In genomic region chr11:70040184-70040583, GRCm38 (mm10) we compare ENCODE assay signal across 27 mouse cellular contexts. TPM values are rescaled to one million over a fixed set of nuclear protein-coding genes. Genes with fewer than 3 reads are reported as not detected.
DNase-seq lines count a peak whose midpoint lies in the region; ATAC-seq and TF ChIP-seq lines count a peak whose summit lies in the region.
"Had no signal": no experiment of that assay in that cellular context is flagged by ENCODE, and none has a peak within 500 bp of the region (broad histone marks: within the 10 kb centered on the region; RNA-seq: fewer than 3 reads in every experiment).

No protein-coding gene starts in this region.

- no peak for TF ChIP-seq POLR2A in cerebellum, adult 2 months (IDR thresholded peaks at IDR 0.05; ENCODE audit: borderline replicate concordance, insufficient read depth, low read length)

- DNase-seq in cerebellum, adult 2 months = peak in 1 of 2 experiments; percentile 46
- DNase-seq in cerebellum, postnatal 4 days (ENCODE audit: low spot score in 2 of 2) = no peak
- DNase-seq in frontal cortex, postnatal 36 days (ENCODE audit: low spot score in 2 of 2) = no peak
- DNase-seq in midbrain, embryonic 11.5 days (ENCODE audit: low spot score, missing footprints) = peak; percentile 31
- DNase-seq: adrenal gland, postnatal 10 days; adrenal gland, postnatal 36 days; B cell, adult 2 months; cerebellum, adult 11 months; gastrocnemius, postnatal 25 days; heart, adult 18-20 months; heart, postnatal 10 days; heart, postnatal 36 days; kidney, adult 11 months had no signal

- H3K27me3 ChIP-seq in cerebellum, adult 2 months (ENCODE audit: control insufficient read depth, insufficient read depth, low read length) = no peaks in the 10 kb centered on the region
- no peaks in the 10 kb centered on the region for H3K27me3 ChIP-seq in midbrain, embryonic 11.5 days (ENCODE audit: control insufficient read depth, insufficient read depth, low read length)
- no peaks in the 10 kb centered on the region for H3K27me3 ChIP-seq in midbrain, embryonic 16.5 days (ENCODE audit: control insufficient read depth, insufficient read depth, low read depth, low read length)
- H3K27me3 ChIP-seq: CH12.LX; forebrain, embryonic 13.5 days; heart, embryonic 12.5 days; heart, embryonic 15.5 days; hindbrain, embryonic 13.5 days; intestine, embryonic 15.5 days; Patski had no signal

- no peak overlapping the region for H3K9ac ChIP-seq in midbrain, embryonic 11.5 days (ENCODE audit: low read length)
- no peak overlapping the region for H3K9ac ChIP-seq in midbrain, embryonic 16.5 days (ENCODE audit: low read depth, low read length)
- H3K9ac ChIP-seq: forebrain, embryonic 13.5 days; heart, embryonic 12.5 days; heart, embryonic 15.5 days; hindbrain, embryonic 13.5 days; intestine, embryonic 15.5 days had no signal

- no peak for TF ChIP-seq CTCF in cerebellum, adult 2 months (IDR thresholded peaks at IDR 0.05; ENCODE audit: borderline replicate concordance, insufficient read depth, low read depth, low read length)

- ATAC-seq in frontal cortex, adult (ENCODE audit: low TSS enrichment) = peak; percentile 71; the same call in 1 of the 2 replicates
- no peak for ATAC-seq in midbrain, embryonic 11.5 days (ENCODE audit: low FRiP score)
- no peak for ATAC-seq in midbrain, embryonic 16.5 days
- ATAC-seq: forebrain, embryonic 13.5 days; forebrain, embryonic 16.5 days; hindbrain, embryonic 16.5 days; intestine, embryonic 15.5 days; Patski had no signal

- H3K9me3 ChIP-seq in midbrain, embryonic 11.5 days (ENCODE audit: control insufficient read depth, low read length) = no peaks in the 10 kb centered on the region
- H3K9me3 ChIP-seq in midbrain, embryonic 16.5 days (replicated peaks; ENCODE audit: control insufficient read depth, low read length, poor library complexity, severe bottlenecking) = no peaks in the 10 kb centered on the region
- H3K9me3 ChIP-seq: forebrain, embryonic 10.5 days; forebrain, embryonic 13.5 days; G1E; heart, embryonic 12.5 days; heart, embryonic 15.5 days; hindbrain, embryonic 10.5 days; hindbrain, embryonic 13.5 days; intestine, embryonic 15.5 days had no signal

- peaks cover 11% of the 10 kb centered on the region for H3K36me3 ChIP-seq in midbrain, embryonic 11.5 days (ENCODE audit: control insufficient read depth, insufficient read depth, low read length)
- H3K36me3 ChIP-seq in midbrain, embryonic 16.5 days (ENCODE audit: control insufficient read depth, insufficient read depth, low read length) = peaks cover 48% of the 10 kb centered on the region
- H3K36me3 ChIP-seq: G1E; heart, embryonic 15.5 days; intestine, embryonic 15.5 days had no signal

- H3K27ac ChIP-seq in cerebellum, adult 2 months (ENCODE audit: insufficient read depth, low read length) = peak overlapping the region; percentile 63
- no peak overlapping the region for H3K27ac ChIP-seq in midbrain, embryonic 11.5 days (ENCODE audit: low read depth, low read length)
- H3K27ac ChIP-seq in midbrain, embryonic 16.5 days (ENCODE audit: low read length) = no peak overlapping the region
- H3K27ac ChIP-seq: forebrain, embryonic 10.5 days; forebrain, embryonic 13.5 days; heart, embryonic 15.5 days; hindbrain, embryonic 10.5 days; hindbrain, embryonic 13.5 days; intestine, embryonic 15.5 days had no signal

- H3K4me2 ChIP-seq in midbrain, embryonic 11.5 days = no peak overlapping the region
- no peak overlapping the region for H3K4me2 ChIP-seq in midbrain, embryonic 16.5 days (ENCODE audit: low read length)
- H3K4me2 ChIP-seq: forebrain, embryonic 13.5 days; heart, embryonic 12.5 days; heart, embryonic 15.5 days; hindbrain, embryonic 13.5 days; intestine, embryonic 15.5 days had no signal

- 37% methylated on average over 7 of the region's 7 CpGs for WGBS in cerebellum, adult 2 months
- 93% methylated on average over 7 of the region's 7 CpGs for WGBS in midbrain, embryonic 11.5 days
- 97% methylated on average over 7 of the region's 7 CpGs for WGBS in midbrain, embryonic 16.5 days

- no peak overlapping the region for H3K4me3 ChIP-seq in cerebellum, adult 2 months (replicated peaks; ENCODE audit: insufficient read depth, low read depth, low read length)
- no peak overlapping the region for H3K4me3 ChIP-seq in midbrain, embryonic 11.5 days (ENCODE audit: low read depth, low read length)
- H3K4me3 ChIP-seq in midbrain, embryonic 16.5 days (ENCODE audit: low read depth, low read length) = no peak overlapping the region
- H3K4me3 ChIP-seq: forebrain, embryonic 10.5 days; forebrain, embryonic 13.5 days; heart, embryonic 12.5 days; heart, embryonic 15.5 days; hindbrain, embryonic 10.5 days; hindbrain, embryonic 13.5 days; intestine, embryonic 15.5 days had no signal

- H3K4me1 ChIP-seq in cerebellum, adult 2 months (ENCODE audit: control insufficient read depth, insufficient read depth, low read length) = peaks cover 21% of the 10 kb centered on the region
- no peaks in the 10 kb centered on the region; the same call in 1 of the 2 replicates for H3K4me1 ChIP-seq in midbrain, embryonic 11.5 days (ENCODE audit: control insufficient read depth, insufficient read depth, low read length)
- H3K4me1 ChIP-seq in midbrain, embryonic 16.5 days (ENCODE audit: control insufficient read depth, insufficient read depth, low read length) = no peaks in the 10 kb centered on the region
- H3K4me1 ChIP-seq: heart, embryonic 12.5 days; heart, embryonic 15.5 days; hindbrain, embryonic 13.5 days; intestine, embryonic 15.5 days had no signal

RNA-seq across cellular contexts. Expression of gene Asgr1, which starts 13.7 kb away (rescaled TPM):
- polyA plus RNA-seq in cerebellum, adult 2 months (2012; rRNA removed) = 13.8 and 17.1 TPM in 2 replicates
- 0.23 and 0.51 TPM in 2 replicates for polyA plus RNA-seq in midbrain, embryonic 11.5 days (2014; fragmentation: Nextera tagmentation; extraction: Ambion mirVana)
- polyA plus RNA-seq in midbrain, embryonic 16.5 days (2015; fragmentation: Nextera tagmentation; extraction: Ambion mirVana) = 2.3 and 3.0 TPM in 2 replicates
- polyA plus RNA-seq: G1E; heart, embryonic 15.5 days; Patski had no signal

RNA-seq across cellular contexts. Expression of gene Dlg4, which starts 23.4 kb away (rescaled TPM):
- 352 and 374 TPM in 2 replicates for polyA plus RNA-seq in cerebellum, adult 2 months (2012; rRNA removed)
- 11.2 and 15.2 TPM in 2 replicates for polyA plus RNA-seq in midbrain, embryonic 11.5 days (2014; fragmentation: Nextera tagmentation; extraction: Ambion mirVana)
- polyA plus RNA-seq in midbrain, embryonic 16.5 days (2015; fragmentation: Nextera tagmentation; extraction: Ambion mirVana) = 23.4 and 30.0 TPM in 2 replicates

RNA-seq across cellular contexts. Expression of gene Acadvl, which starts 25.0 kb away (rescaled TPM):
- polyA plus RNA-seq in cerebellum, adult 2 months (2012; rRNA removed) = 104 and 112 TPM in 2 replicates
- 46.5 and 47.8 TPM in 2 replicates for polyA plus RNA-seq in midbrain, embryonic 11.5 days (2014; fragmentation: Nextera tagmentation; extraction: Ambion mirVana)
- 56.3 and 61.6 TPM in 2 replicates for polyA plus RNA-seq in midbrain, embryonic 16.5 days (2015; fragmentation: Nextera tagmentation; extraction: Ambion mirVana)

RNA-seq across cellular contexts. Expression of gene Dvl2, which starts 39.8 kb away (rescaled TPM):
- 27.2 and 28.9 TPM in 2 replicates for polyA plus RNA-seq in cerebellum, adult 2 months (2012; rRNA removed)
- 29.0 and 30.0 TPM in 2 replicates for polyA plus RNA-seq in midbrain, embryonic 11.5 days (2014; fragmentation: Nextera tagmentation; extraction: Ambion mirVana)
- polyA plus RNA-seq in midbrain, embryonic 16.5 days (2015; fragmentation: Nextera tagmentation; extraction: Ambion mirVana) = 21.9 and 26.1 TPM in 2 replicates

RNA-seq across cellular contexts. Expression of gene Phf23, which starts 44.6 kb away (rescaled TPM):
- polyA plus RNA-seq in cerebellum, adult 2 months (2012; rRNA removed) = 41.8 and 44.4 TPM in 2 replicates
- polyA plus RNA-seq in midbrain, embryonic 11.5 days (2014; fragmentation: Nextera tagmentation; extraction: Ambion mirVana) = 51.5 and 53.4 TPM in 2 replicates
- polyA plus RNA-seq in midbrain, embryonic 16.5 days (2015; fragmentation: Nextera tagmentation; extraction: Ambion mirVana) = 51.2 and 58.6 TPM in 2 replicates

Comparison
In these comparisons a context has a peak if more than half of its experiments do, and no peak if none do; other contexts are left out.
1. RNA of gene Dlg4, which starts 23.4 kb away (polyA plus RNA-seq): 352 to 374 TPM in cerebellum, adult 2 months; 23.4 to 30.0 TPM in midbrain, embryonic 16.5 days and 11.2 to 15.2 TPM in midbrain, embryonic 11.5 days; every median in the first group is over 10 times any median in the second.